Mouse (Mus musculus) megakaryocyte, embryonic 14.5 days (primary cell): ENCODE measurements around the gene 4930503B20Rik. TPM values are rescaled to one million over a fixed set of nuclear protein-coding genes. Genes with fewer than 3 reads are reported as not detected.

Experiments used
- H3K27me3 ChIP-seq: replicated peaks from 2 replicates; pipeline ENCODE3; 2012; ENCODE audit warnings: inconsistent platforms
- H3K36me3 ChIP-seq: replicated peaks from 2 replicates; pipeline ENCODE3; 2012; ENCODE audit warnings: low read length, inconsistent platforms, mixed read lengths
- H3K4me1 ChIP-seq: 2 replicates; pipeline ENCODE4 v1.6.1; 2012; ENCODE audit warnings: inconsistent platforms
- H3K4me3 ChIP-seq: replicated peaks from 2 replicates; pipeline ENCODE3; 2012; ENCODE audit warnings: moderate library complexity, mild to moderate bottlenecking, inconsistent platforms
- H3K9me3 ChIP-seq: 2 replicates; pipeline ENCODE4 v1.6.1; 2012; ENCODE audit warnings: inconsistent platforms
- FLI1 ChIP-seq: IDR thresholded peaks from 2 replicates; pipeline ENCODE4 v1.6.1; 2012; ENCODE audit warnings: low read length, inconsistent platforms, mixed read lengths
- GATA1 ChIP-seq: IDR thresholded peaks from 3 replicates; pipeline ENCODE4 v1.6.1; 2012; ENCODE audit warnings: mixed read lengths, low read length, inconsistent platforms, borderline replicate concordance
- polyA plus RNA-seq: library from polyadenylated mRNA; stranded (reverse); fragments of >175 nt; gene quantifications from 2 replicates; pipeline ENCODE4 v1.2.3, GENCODE M21; 2012; ENCODE audit warnings: low replicate concordance; ENCODE audit not compliant: insufficient read depth

The 4930503B20Rik gene
- polyA plus RNA-seq, 1 experiment = not detected

DNA sequence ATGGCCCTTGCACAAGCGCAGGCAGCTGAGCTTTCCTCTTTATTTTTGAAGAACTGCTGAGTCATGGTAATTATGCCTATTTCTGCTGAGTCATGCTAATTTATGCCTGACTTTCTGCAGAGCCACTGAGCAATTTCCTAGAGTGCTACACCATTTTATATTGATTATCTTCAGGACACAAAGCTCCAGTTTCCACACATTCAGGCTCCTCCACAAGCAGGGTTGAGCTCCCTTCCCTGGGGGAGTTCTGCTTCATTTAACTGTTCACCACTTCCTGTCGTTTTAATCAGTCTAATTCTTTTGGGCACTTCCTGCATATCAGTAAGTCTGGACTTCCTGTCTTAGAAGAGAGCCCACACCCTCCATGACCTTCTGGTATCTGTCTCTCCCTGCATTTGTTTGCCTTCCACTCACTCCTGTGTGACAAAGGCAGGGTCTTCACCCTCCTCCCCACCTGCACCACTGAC is 4.0 kb upstream of the 4930503B20Rik start:
- H3K9me3 ChIP-seq = no peaks in the 10 kb centered on the region
- H3K27me3 ChIP-seq = no peaks in the 10 kb centered on the region
- peak overlapping the region; percentile 26 for H3K4me3 ChIP-seq
- TF ChIP-seq FLI1 (no peak), GATA1 (no peak; the same call in 2 of the 3 replicates)
- H3K36me3 ChIP-seq = no peaks in the 10 kb centered on the region
- H3K4me1 ChIP-seq = peaks cover 48% of the 10 kb centered on the region

DNA sequence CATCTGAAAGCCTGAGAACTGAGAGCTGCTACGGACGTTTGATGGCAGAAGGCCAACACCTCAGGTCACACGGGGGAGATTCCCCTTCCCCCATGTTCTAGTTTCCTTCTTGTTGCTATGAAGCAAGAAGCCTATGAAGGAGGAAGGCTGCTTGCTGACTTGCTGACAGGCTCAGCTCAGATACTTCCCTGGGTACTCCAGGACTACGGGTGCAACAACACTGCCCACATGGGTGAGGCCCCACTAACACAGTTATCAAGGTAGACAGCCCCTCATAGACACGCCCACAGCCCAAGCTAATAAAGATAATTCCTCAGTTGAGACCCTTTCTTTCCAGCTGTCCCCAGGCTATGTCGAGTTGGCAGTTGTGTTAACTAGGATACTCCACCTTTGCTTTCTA is 2.6 kb upstream of the 4930503B20Rik start:
- TF ChIP-seq GATA1 = no peak
- no peak for TF ChIP-seq FLI1
- H3K27me3 ChIP-seq = peaks cover 4% of the 10 kb centered on the region
- no peak overlapping the region for H3K4me3 ChIP-seq
- no peaks in the 10 kb centered on the region for H3K36me3 ChIP-seq
- no peaks in the 10 kb centered on the region for H3K9me3 ChIP-seq
- H3K4me1 ChIP-seq = peaks cover 50% of the 10 kb centered on the region

DNA sequence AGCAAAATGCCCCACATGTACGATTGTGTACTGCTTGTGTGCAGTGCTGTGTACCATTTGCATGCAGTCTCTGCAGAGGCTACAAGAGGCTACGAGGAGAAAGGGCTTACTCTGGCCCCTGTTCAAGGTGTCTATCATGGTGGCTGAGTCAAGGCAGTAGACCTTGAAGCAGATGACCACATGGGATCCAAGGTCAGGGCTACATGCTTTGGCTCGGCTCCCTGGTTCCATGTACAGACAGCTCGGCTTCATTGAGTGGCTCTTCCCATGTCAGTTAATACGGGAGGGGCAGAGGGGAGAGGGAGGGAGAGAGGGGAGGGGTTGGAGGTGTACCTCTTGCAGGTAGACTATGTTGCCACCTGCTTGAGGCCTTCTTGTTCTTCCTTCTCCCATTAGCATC is 1.3 kb upstream of the 4930503B20Rik start:
- no peaks in the 10 kb centered on the region for H3K9me3 ChIP-seq
- H3K27me3 ChIP-seq = peaks cover 13% of the 10 kb centered on the region
- no peaks in the 10 kb centered on the region for H3K36me3 ChIP-seq
- no peak overlapping the region for H3K4me3 ChIP-seq
- TF ChIP-seq FLI1 (no peak), GATA1 (no peak)
- peaks cover 49% of the 10 kb centered on the region for H3K4me1 ChIP-seq

DNA sequence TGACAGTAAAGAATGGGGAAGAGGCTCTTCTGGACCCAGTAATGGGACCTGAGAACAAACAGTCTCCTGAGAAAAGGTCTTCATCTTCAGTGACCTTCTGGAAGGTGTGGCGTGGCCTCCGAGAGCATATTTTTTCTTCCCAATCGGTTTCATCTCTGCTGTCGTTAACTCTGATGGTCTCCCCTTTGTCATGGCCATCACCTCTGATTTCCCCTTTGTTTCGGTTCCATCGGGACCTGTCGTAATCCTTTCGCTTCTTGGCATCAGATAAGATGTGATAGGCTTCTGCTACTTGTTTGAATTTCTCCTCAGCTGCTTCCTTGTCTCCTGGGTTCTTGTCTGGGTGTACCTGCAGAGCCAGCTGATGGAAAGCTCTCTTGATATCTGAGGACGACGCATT is 401 bp downstream of the 4930503B20Rik start:
- H3K4me1 ChIP-seq = peaks cover 52% of the 10 kb centered on the region
- no peak for TF ChIP-seq GATA1
- no peak for TF ChIP-seq FLI1
- H3K9me3 ChIP-seq = no peaks in the 10 kb centered on the region
- no peak overlapping the region for H3K4me3 ChIP-seq
- no peaks in the 10 kb centered on the region for H3K36me3 ChIP-seq
- peaks cover 17% of the 10 kb centered on the region for H3K27me3 ChIP-seq

DNA sequence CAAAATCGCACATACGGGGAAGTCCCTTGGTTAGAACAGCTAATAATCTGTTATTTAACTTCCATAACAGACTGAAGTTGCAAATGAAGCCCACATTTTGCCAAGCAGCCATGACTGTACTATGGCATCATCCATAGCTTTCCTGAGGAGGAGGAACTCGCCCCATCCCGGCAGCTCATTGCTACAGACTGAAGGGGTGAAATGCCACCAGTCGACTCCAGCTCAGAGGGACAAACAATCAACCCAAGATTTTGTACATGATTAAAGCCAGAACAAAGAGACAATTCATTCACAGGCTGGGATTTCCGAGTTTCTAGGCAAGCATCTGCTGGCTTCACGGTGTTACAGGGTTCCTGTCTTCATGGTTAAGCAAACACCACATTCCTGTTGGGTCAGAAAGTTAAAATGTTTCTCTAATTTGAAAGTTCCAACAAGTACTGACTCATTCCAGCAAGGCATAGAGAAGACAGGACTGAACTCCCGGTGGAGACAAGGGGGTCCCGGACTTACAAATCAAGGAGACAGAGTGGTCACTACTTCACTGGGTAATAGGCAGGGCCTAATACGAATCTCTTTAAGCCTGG is 1.7 kb downstream of the 4930503B20Rik start:
- H3K27me3 ChIP-seq = peaks cover 17% of the 10 kb centered on the region
- no peak for TF ChIP-seq GATA1
- no peak for TF ChIP-seq FLI1
- no peaks in the 10 kb centered on the region for H3K9me3 ChIP-seq
- no peak overlapping the region for H3K4me3 ChIP-seq
- peaks cover 43% of the 10 kb centered on the region for H3K4me1 ChIP-seq
- H3K36me3 ChIP-seq = no peaks in the 10 kb centered on the region

DNA sequence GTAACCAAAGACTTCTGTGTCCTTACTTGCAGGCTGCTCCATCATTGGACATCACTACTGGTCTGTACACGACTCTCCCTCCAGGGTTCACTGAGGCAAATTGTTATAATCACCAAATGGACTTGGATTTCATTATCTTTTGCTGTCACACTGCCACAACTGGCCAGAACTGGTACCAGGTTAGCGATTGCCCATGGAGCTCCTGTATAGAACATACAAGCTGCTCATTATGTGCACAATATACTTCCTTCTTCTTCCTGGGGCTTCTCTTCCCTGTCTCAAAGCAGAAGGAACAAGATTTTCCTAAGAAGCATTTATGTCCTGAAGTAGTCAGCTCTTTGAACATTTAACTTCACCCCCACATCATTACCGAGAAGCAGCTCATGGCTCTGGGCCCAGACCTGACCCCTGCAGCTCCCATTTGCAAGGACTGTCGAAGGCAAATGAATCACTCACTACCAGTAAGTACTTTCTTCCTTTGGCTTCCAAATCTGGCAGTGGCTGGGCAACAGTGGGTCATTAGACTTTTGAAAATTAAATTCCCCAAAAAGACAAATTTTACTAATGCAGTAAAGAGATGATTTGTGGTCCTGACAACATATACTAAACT is 9.2 kb downstream of the 4930503B20Rik start:
- H3K9me3 ChIP-seq = peaks cover 14% of the 10 kb centered on the region
- TF ChIP-seq GATA1 (no peak), FLI1 (no peak)
- peaks cover 11% of the 10 kb centered on the region for H3K27me3 ChIP-seq
- H3K36me3 ChIP-seq = no peaks in the 10 kb centered on the region
- peaks cover 42% of the 10 kb centered on the region for H3K4me1 ChIP-seq
- no peak overlapping the region for H3K4me3 ChIP-seq

DNA sequence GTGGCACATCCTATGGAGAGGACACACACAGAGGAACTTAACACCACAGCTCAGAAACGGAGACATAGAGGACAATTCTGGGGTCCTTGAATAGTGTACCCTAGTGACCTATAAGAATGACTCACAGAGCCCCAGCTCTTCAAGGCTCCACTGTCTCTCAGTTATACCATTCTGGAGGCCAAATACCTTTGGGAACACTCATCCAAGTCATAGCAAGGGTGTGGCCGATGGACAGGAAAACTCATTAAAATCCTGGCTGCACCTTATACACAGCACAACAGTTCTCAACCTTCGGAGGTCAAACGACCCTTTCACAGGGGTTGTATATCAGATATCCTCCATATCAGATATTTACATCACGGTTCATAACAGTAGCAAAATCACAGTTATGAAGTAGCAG is 18.6 kb downstream of the 4930503B20Rik start:
- Histone ChIP-seq H3K36me3 (no peaks in the 10 kb centered on the region), H3K27me3 (peaks cover 15% of the 10 kb centered on the region), H3K4me1 (peaks cover 15% of the 10 kb centered on the region), H3K9me3 (peaks cover 11% of the 10 kb centered on the region), H3K4me3 (no peak overlapping the region)
- TF ChIP-seq GATA1 (no peak), FLI1 (no peak)

DNA sequence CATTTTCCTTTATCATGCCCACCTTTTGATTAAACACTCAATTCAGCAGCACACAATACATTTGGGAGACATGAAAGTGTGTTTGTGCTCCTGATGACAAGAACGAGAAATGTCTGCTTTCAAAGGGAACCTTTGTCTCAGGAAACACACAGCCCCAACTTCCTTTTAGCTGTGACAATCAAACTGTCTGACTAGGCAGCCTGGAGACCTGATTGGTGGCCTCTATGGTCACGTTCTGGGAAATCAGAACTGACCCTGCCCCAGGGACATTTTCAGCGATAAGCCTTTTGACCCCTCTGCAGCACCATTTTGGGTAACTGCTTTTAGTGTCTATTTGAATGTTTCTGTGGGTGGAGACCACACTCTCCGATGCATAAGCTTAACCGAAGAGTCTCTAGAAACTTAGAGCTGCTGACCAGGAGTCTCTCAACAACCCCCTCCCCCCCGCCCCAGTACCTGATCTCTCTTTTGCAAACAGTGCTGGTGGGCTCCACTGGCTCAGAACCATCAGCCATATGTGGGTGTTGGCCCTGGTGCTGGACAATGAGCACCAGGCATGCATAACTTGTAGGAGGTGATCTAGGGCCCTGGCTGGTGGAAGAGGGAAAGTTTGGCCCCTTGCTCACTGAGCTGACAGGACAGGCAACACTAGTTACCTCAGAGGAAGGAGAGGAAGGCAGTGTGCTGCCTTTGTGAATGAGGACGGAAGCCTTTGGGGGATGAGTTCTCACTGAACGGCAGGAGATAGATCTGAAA is 22.7 kb downstream of the 4930503B20Rik start:
- H3K36me3 ChIP-seq = no peaks in the 10 kb centered on the region
- H3K27me3 ChIP-seq = peaks cover 25% of the 10 kb centered on the region
- no peaks in the 10 kb centered on the region for H3K9me3 ChIP-seq
- TF ChIP-seq GATA1 = no peak
- TF ChIP-seq FLI1 = no peak
- peak overlapping the region; percentile 15 for H3K4me3 ChIP-seq
- H3K4me1 ChIP-seq = peaks cover 16% of the 10 kb centered on the region

DNA sequence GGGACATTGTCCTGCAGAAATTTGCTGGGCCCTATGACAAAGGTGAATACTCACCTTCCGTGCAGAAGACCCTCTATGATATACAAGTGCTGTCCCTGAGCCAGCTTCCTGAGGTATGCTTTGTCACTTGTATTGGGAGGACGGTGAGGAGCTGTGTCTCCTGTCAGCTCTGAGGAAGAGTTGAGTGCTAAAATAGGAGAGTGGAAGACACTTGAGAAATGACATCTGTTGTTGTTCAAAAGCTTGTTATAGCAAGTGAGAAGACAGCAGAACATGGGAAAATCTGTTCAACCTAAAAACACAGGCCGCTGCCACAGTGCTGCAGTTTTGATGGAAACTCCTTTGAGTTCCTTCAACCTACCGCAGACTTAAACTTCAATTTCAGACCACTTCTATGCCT is 25.4 kb downstream of the 4930503B20Rik start:
- no peaks in the 10 kb centered on the region for H3K9me3 ChIP-seq
- H3K27me3 ChIP-seq = peaks cover 41% of the 10 kb centered on the region
- H3K4me1 ChIP-seq = peaks cover 21% of the 10 kb centered on the region
- no peak overlapping the region for H3K4me3 ChIP-seq
- TF ChIP-seq FLI1 (no peak), GATA1 (no peak)
- no peaks in the 10 kb centered on the region for H3K36me3 ChIP-seq

DNA sequence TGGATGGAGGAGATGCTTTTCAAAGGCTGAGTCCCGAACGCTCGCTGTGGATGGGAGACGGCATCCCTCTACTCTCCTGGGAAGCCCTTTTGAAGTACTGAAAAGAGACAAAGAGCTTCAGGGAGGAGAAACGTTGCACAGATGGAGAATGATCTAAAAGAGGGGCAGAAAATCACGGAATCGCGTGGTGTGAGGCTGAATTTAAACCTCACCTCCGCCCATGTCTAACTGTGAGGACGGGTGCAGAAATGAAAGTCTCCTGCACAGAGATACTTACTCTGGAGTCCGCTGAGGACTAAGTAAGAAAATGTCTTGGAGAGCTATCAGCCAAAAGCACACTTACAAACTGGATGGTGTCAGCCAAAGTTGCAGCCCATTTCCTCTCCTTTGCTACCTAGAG is 29.2 kb downstream of the 4930503B20Rik start:
- H3K36me3 ChIP-seq = no peaks in the 10 kb centered on the region
- H3K4me3 ChIP-seq = no peak overlapping the region
- H3K4me1 ChIP-seq = peaks cover 6% of the 10 kb centered on the region
- no peaks in the 10 kb centered on the region for H3K9me3 ChIP-seq
- peaks cover 30% of the 10 kb centered on the region for H3K27me3 ChIP-seq
- TF ChIP-seq GATA1 (no peak), FLI1 (no peak)
